Mouse (Mus musculus): ENCODE data around the gene 1110051M20Rik.
A peak's percentile ranks its signal among the peaks of the same experiment; 100 is the strongest.

GRCm38 (mm10) chr2:91455826-91456225, 11.3 kb upstream of the 1110051M20Rik start:
- no peak for TF ChIP-seq POLR2A (IDR thresholded peaks at IDR 0.05; ENCODE audit: low read depth, low read length)
- TF ChIP-seq NRF1 (IDR thresholded peaks at IDR 0.05; ENCODE audit: low read depth, low read length) = no peak
- peak; percentile 69 to 82 for TF ChIP-seq CTCF (conservative IDR thresholded peaks at IDR 0.05 in 1 of 2, IDR thresholded peaks at IDR 0.05 in 1 of 2; ENCODE audit: low read depth in 2 of 2, low read length in 2 of 2)
- TF ChIP-seq MYC (IDR thresholded peaks at IDR 0.05; ENCODE audit: low read depth, low read length) = no peak
- TF ChIP-seq EP300 (IDR thresholded peaks at IDR 0.05; ENCODE audit: low read length) = no peak
- TF ChIP-seq CHD2 (IDR thresholded peaks at IDR 0.05; ENCODE audit: low read length) = no peak
- no peak for TF ChIP-seq E2F4 (IDR thresholded peaks at IDR 0.05; ENCODE audit: insufficient replicate concordance, low read depth, low read length)
- TF ChIP-seq NELFE (IDR thresholded peaks at IDR 0.05; ENCODE audit: low read depth, low read length) = no peak
- no peak for TF ChIP-seq JUND (conservative IDR thresholded peaks at IDR 0.05; ENCODE audit: low read depth, low read length)
- TF ChIP-seq SIN3A (IDR thresholded peaks at IDR 0.05; ENCODE audit: low read length) = no peak
- TF ChIP-seq GABPA (IDR thresholded peaks at IDR 0.05; ENCODE audit: insufficient replicate concordance, low read depth, low read length) = no peak
